Mouse (Mus musculus) intestine, embryonic 15.5 days (tissue): Measurements from ENCODE around the gene Uroc1. TPM values are rescaled to one million over a fixed set of nuclear protein-coding genes. Genes with fewer than 3 reads are reported as not detected.

ENCODE experiments used
- ATAC-seq: fragments of 200-750 bp; cut with Nextera tagmentation; 2 replicates; pipeline ENCODE4 v1.8.0; 2017; ENCODE audit warnings: moderate TSS enrichment, moderate library complexity
- H3K27ac ChIP-seq: fragments of 300-500 bp; sonication (generic); 2 replicates; pipeline ENCODE4 v1.5.1; 2015; ENCODE audit warnings: mild to moderate bottlenecking, inconsistent platforms
- H3K27me3 ChIP-seq: fragments of 300-500 bp; sonication (generic); replicated peaks from 2 replicates; pipeline ENCODE4 v1.6.1; 2015; ENCODE audit warnings: inconsistent platforms
- H3K36me3 ChIP-seq: fragments of 300-500 bp; sonication (generic); 2 replicates; pipeline ENCODE4 v1.6.1; 2015; ENCODE audit warnings: inconsistent platforms
- H3K4me1 ChIP-seq: fragments of 300-500 bp; sonication (generic); replicated peaks from 2 replicates; pipeline ENCODE4 v1.6.1; 2015; ENCODE audit warnings: inconsistent platforms
- H3K4me2 ChIP-seq: fragments of 300-500 bp; sonication (generic); replicated peaks from 2 replicates; pipeline ENCODE4 v1.6.1; 2015; ENCODE audit warnings: mild to moderate bottlenecking, inconsistent platforms
- H3K4me3 ChIP-seq: fragments of 300-500 bp; sonication (generic); replicated peaks from 2 replicates; pipeline ENCODE4 v1.5.1; 2015; ENCODE audit warnings: inconsistent platforms
- H3K9ac ChIP-seq: fragments of 300-500 bp; sonication (generic); 2 replicates; pipeline ENCODE4 v1.6.1; 2015; ENCODE audit warnings: inconsistent platforms
- H3K9me3 ChIP-seq: fragments of 300-500 bp; sonication (generic); 2 replicates; pipeline ENCODE4 v1.6.1; 2016; ENCODE audit warnings: inconsistent platforms
- WGBS: fragments of 180-500 bp; shearing (Covaris S2); methylation state at CpG from one replicate; pipeline ENCODE4 v1.1.7; 2015; 5-methylcytosine and 5-hydroxymethylcytosine counted together
- polyA plus RNA-seq: library from polyadenylated mRNA; unstranded; fragments of >200 nt; fragmentation: Nextera tagmentation; extraction: Ambion mirVana; gene quantifications from 2 replicates; pipeline ENCODE4 v1.2.1, GENCODE M21; 2015

Uroc1 gene
- 0.34 TPM in 2 replicates for polyA plus RNA-seq

- WGBS, result 78% methylated on average over 7 of the region's 7 CpGs
- no peaks in the 10 kb centered on the region for H3K36me3 ChIP-seq
- H3K27me3 ChIP-seq, result no peaks in the 10 kb centered on the region
- no peaks in the 10 kb centered on the region for H3K9me3 ChIP-seq
- H3K4me2 ChIP-seq, result no peak within 1 kb of the TSS
- ATAC-seq, result peak; percentile 44; the same call in 1 of the 2 replicates
- no peak within 1 kb of the TSS for H3K27ac ChIP-seq
- H3K4me1 ChIP-seq, result no peaks in the 10 kb centered on the region
- no peak within 1 kb of the TSS for H3K4me3 ChIP-seq
- no peak within 1 kb of the TSS for H3K9ac ChIP-seq
Observed at GRCm38 (mm10) chr6:90332561-90333425, at the start of gene Uroc1. Gene Uroc1, plus strand, starts transcription at chr6:90333284.

GRCm38 (mm10) chr6:90288265-90288664, 44.8 kb upstream of the Uroc1 start:
- no peak overlapping the region for H3K9ac ChIP-seq
- no peak overlapping the region for H3K27ac ChIP-seq
- no peaks in the 10 kb centered on the region for H3K4me1 ChIP-seq
- no peaks in the 10 kb centered on the region for H3K36me3 ChIP-seq
- no peak for ATAC-seq
- no peaks in the 10 kb centered on the region for H3K27me3 ChIP-seq
- no peaks in the 10 kb centered on the region for H3K9me3 ChIP-seq
- no peak overlapping the region for H3K4me2 ChIP-seq
- no peak overlapping the region for H3K4me3 ChIP-seq
- WGBS, result 54% methylated on average over 12 of the region's 12 CpGs

- Histone ChIP-seq H3K4me3 (no peak within 1 kb of the TSS), H3K9me3 (no peaks in the 10 kb centered on the region), H3K36me3 (no peaks in the 10 kb centered on the region), H3K4me2 (no peak within 1 kb of the TSS), H3K4me1 (no peaks in the 10 kb centered on the region), H3K27ac (no peak within 1 kb of the TSS), H3K9ac (no peak within 1 kb of the TSS), H3K27me3 (no peaks in the 10 kb centered on the region)
- no peak for ATAC-seq
- WGBS, result 83% methylated on average over 1 of the region's 1 CpGs
Observed at GRCm38 (mm10) chr6:90300919-90301318, 32.2 kb upstream of the Uroc1 start, which contains the start of gene BC048671. Gene BC048671, plus strand, starts transcription at chr6:90301219.

- H3K36me3 ChIP-seq, result no peaks in the 10 kb centered on the region
- no peaks in the 10 kb centered on the region for H3K4me1 ChIP-seq
- 90% methylated on average over 6 of the region's 6 CpGs for WGBS
- no peak overlapping the region for H3K4me2 ChIP-seq
- no peak overlapping the region for H3K9ac ChIP-seq
- no peak overlapping the region for H3K27ac ChIP-seq
- H3K9me3 ChIP-seq, result no peaks in the 10 kb centered on the region
- H3K27me3 ChIP-seq, result no peaks in the 10 kb centered on the region
- ATAC-seq, result no peak
- no peak overlapping the region for H3K4me3 ChIP-seq
Observed at GRCm38 (mm10) chr6:90306315-90306975, 26.6 kb upstream of the Uroc1 start.

- 83% methylated on average over 87 of the region's 87 CpGs for WGBS
- Histone ChIP-seq H3K9ac (no peak overlapping the region), H3K9me3 (no peaks in the 10 kb centered on the region), H3K36me3 (no peaks in the 10 kb centered on the region), H3K4me2 (no peak overlapping the region), H3K27ac (no peak overlapping the region), H3K4me1 (no peaks in the 10 kb centered on the region), H3K4me3 (no peak overlapping the region), H3K27me3 (no peaks in the 10 kb centered on the region)
- ATAC-seq, result no peak
Observed at GRCm38 (mm10) chr6:90308839-90309778, 24.0 kb upstream of the Uroc1 start.

- Histone ChIP-seq H3K4me3 (no peak overlapping the region), H3K9ac (no peak overlapping the region), H3K9me3 (no peaks in the 10 kb centered on the region), H3K27ac (no peak overlapping the region), H3K27me3 (no peaks in the 10 kb centered on the region), H3K4me2 (no peak overlapping the region), H3K36me3 (no peaks in the 10 kb centered on the region), H3K4me1 (no peaks in the 10 kb centered on the region)
- WGBS, result 82% methylated on average over 5 of the region's 5 CpGs
- ATAC-seq, result no peak
Observed at GRCm38 (mm10) chr6:90315961-90316360, 17.1 kb upstream of the Uroc1 start.

- WGBS, result 75% methylated on average over 2 of the region's 2 CpGs
Observed at GRCm38 (mm10) chr6:90317510-90318258, 15.4 kb upstream of the Uroc1 start.

GRCm38 (mm10) chr6:90319019-90319418, 14.1 kb upstream of the Uroc1 start:
- 96% methylated on average over 2 of the region's 2 CpGs for WGBS
- no peak overlapping the region for H3K4me3 ChIP-seq
- no peaks in the 10 kb centered on the region for H3K4me1 ChIP-seq
- no peaks in the 10 kb centered on the region for H3K9me3 ChIP-seq
- H3K27ac ChIP-seq, result no peak overlapping the region
- ATAC-seq, result no peak
- no peaks in the 10 kb centered on the region for H3K27me3 ChIP-seq
- H3K4me2 ChIP-seq, result no peak overlapping the region
- H3K9ac ChIP-seq, result no peak overlapping the region
- no peaks in the 10 kb centered on the region for H3K36me3 ChIP-seq

More at GRCm38 (mm10) chr6:90317510-90318258, 15.4 kb upstream of the Uroc1 start:
- no peak for ATAC-seq
- no peak overlapping the region for H3K4me2 ChIP-seq
- H3K4me1 ChIP-seq, result no peaks in the 10 kb centered on the region
- H3K27ac ChIP-seq, result no peak overlapping the region
- H3K27me3 ChIP-seq, result no peaks in the 10 kb centered on the region
- H3K9ac ChIP-seq, result no peak overlapping the region
- H3K4me3 ChIP-seq, result no peak overlapping the region
- H3K36me3 ChIP-seq, result no peaks in the 10 kb centered on the region
- H3K9me3 ChIP-seq, result no peaks in the 10 kb centered on the region

- no peaks in the 10 kb centered on the region for H3K36me3 ChIP-seq
- H3K9ac ChIP-seq, result no peak overlapping the region
- no peaks in the 10 kb centered on the region for H3K27me3 ChIP-seq
- no peak for ATAC-seq
- no peak overlapping the region for H3K4me3 ChIP-seq
- H3K27ac ChIP-seq, result no peak overlapping the region
- no peak overlapping the region for H3K4me2 ChIP-seq
- no peaks in the 10 kb centered on the region for H3K9me3 ChIP-seq
- H3K4me1 ChIP-seq, result no peaks in the 10 kb centered on the region
- WGBS, result 64% methylated on average over 7 of the region's 7 CpGs
Observed at GRCm38 (mm10) chr6:90319475-90320191, 13.5 kb upstream of the Uroc1 start.

- Histone ChIP-seq H3K9me3 (no peaks in the 10 kb centered on the region), H3K9ac (no peak overlapping the region), H3K27me3 (no peaks in the 10 kb centered on the region), H3K4me2 (no peak overlapping the region), H3K36me3 (no peaks in the 10 kb centered on the region), H3K4me1 (no peaks in the 10 kb centered on the region), H3K4me3 (no peak overlapping the region), H3K27ac (no peak overlapping the region)
- ATAC-seq, result peak; percentile 36; the same call in 1 of the 2 replicates
- 80% methylated on average over 5 of the region's 5 CpGs for WGBS
Observed at GRCm38 (mm10) chr6:90320429-90320828, 12.7 kb upstream of the Uroc1 start.

GRCm38 (mm10) chr6:90321811-90322210, 11.3 kb upstream of the Uroc1 start:
- no peak for ATAC-seq
- Histone ChIP-seq H3K4me1 (no peaks in the 10 kb centered on the region), H3K27ac (no peak overlapping the region), H3K4me3 (no peak overlapping the region), H3K9me3 (no peaks in the 10 kb centered on the region), H3K36me3 (no peaks in the 10 kb centered on the region), H3K4me2 (no peak overlapping the region), H3K27me3 (no peaks in the 10 kb centered on the region), H3K9ac (no peak overlapping the region)
- WGBS, result 48% methylated on average over 4 of the region's 4 CpGs
